Mouse (Mus musculus): Measurements from ENCODE around the gene Setmar. TPM values are rescaled to one million over a fixed set of nuclear protein-coding genes. Genes with fewer than 3 reads are reported as not detected.

The Setmar gene
- total RNA-seq, 2 experiments from 2014 or later = 4.2 to 4.6 TPM

DNA sequence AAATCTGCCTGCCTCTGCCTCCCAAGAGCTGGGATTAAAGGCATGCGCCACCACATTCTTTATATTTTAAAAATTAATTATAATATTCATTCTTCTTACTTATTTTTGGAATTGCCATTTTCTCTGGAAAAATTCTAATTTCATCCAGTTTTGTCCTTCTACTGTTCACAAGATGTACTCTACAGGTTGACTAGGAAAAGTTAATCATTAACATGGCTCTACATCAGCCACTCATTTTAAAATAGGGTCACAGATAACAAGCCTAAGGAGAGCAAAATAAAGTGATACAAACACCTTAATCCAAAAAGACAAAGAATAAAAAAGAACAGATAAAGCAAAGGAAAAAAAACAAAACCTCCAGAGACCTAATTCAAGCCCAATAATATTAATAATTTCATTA is 50.1 kb downstream of the Setmar start:
- no peak for DNase-seq

DNA sequence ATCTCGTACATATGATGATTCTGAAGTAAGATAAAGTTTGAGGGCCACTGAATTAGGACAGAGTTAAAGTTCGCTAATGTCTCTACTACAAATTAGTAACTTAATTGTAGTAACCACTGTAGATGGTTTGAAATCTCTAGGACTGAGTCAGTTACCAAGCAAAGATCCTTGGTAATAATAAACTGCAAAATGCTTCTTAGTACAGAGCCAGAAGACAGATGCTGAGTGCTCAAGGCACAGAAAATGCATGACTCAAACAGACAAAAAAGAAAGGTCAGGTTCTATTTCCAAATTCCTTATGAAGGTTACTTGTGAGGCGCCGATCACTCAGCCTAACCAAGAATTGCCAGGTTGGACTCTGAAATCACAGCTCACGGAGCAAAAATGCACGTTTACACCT is 53.0 kb downstream of the Setmar start:
- no peak for DNase-seq

DNA sequence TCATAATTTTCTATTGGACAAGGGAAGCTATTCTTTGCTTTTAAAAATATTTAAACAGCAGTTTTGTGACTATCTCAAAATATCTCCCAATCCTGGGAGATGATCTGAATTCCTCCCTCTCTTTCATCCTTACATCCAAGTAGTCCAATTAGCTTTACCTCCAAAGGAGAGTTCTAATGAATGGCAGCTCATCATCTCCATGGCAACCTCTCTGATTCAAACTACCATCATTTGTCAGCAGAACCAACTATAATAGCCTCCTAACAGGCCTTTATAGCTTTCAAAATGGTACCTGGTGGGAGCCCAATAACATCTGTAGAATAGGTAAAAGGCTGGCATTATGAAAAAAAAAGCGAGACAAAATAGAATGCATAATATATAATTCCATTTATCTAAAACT is 60.6 kb downstream of the Setmar start:
- DNase-seq = no peak

DNA sequence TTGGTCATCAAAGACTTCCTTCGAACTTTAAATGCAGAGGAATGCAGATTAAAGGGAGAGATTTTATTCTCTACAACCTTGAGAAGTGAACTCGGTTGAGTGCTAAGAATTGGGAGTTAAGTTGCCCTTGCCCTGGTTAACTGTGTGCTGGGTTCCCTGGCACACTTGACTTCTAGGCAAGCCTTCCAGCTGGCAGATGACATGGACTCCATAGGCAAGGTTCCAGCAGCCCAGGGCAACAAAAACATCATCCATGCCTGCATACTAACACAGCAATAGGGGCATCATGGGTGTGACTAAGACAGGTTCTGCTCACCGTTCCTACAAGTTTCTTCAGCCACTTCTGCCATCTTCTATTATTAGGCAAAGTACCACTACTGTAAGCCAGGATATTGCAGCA is 61.8 kb downstream of the Setmar start:
- DNase-seq = no peak

Other genes starting within 250 kb of the Setmar start
- gene Sumf1, start 120.5 kb downstream of the Setmar start, total RNA-seq (2021) = 10 to 100 TPM; 18.0 to 21.5 TPM
- 10 to 100 TPM; 71.8 to 73.6 TPM for gene Itpr1, start 148.1 kb downstream of the Setmar start, total RNA-seq (2021)